Mouse (Mus musculus) hindbrain, embryonic 11.5 days (tissue): ENCODE measurements at regions not wholly inside any gene's neighbourhood (a gene's known extent, or its start where the extent isn't known, plus 50 kb on each side); places are given as distances from the start of the nearest gene placed in this dataset.

Experiments
- ATAC-seq: fragments of 200-750 bp; cut with Nextera tagmentation; 2 replicates; pipeline ENCODE4 v1.8.0; 2017; ENCODE audit warnings: mild to moderate bottlenecking, moderate TSS enrichment, moderate library complexity; ENCODE audit not compliant: low FRiP score
- DNase-seq: peaks from one replicate; pipeline ENCODE4 v3.0.0-alpha.2; 2015; ENCODE audit warnings: low spot score
- H3K27ac ChIP-seq: fragments of 300-500 bp; sonication (generic); 2 replicates; pipeline ENCODE4 v1.5.1; 2014; ENCODE audit warnings: mild to moderate bottlenecking, low read depth, low read length
- H3K27me3 ChIP-seq: fragments of 300-500 bp; sonication (generic); 2 replicates; pipeline ENCODE4 v1.6.1; 2014; ENCODE audit warnings: mild to moderate bottlenecking, low read length, moderate library complexity, mixed read lengths; ENCODE audit not compliant: control insufficient read depth, insufficient read depth
- H3K36me3 ChIP-seq: fragments of 300-500 bp; sonication (generic); 2 replicates; pipeline ENCODE4 v1.6.1; 2014; ENCODE audit warnings: mild to moderate bottlenecking, low read length, moderate library complexity, mixed read lengths; ENCODE audit not compliant: control insufficient read depth, insufficient read depth
- H3K4me1 ChIP-seq: fragments of 300-500 bp; sonication (generic); replicated peaks from 2 replicates; pipeline ENCODE4 v1.6.1; 2014; ENCODE audit warnings: low read length, mixed read lengths; ENCODE audit not compliant: control insufficient read depth, insufficient read depth
- H3K4me2 ChIP-seq: fragments of 300-500 bp; sonication (generic); replicated peaks from 2 replicates; pipeline ENCODE4 v1.6.1; 2014; ENCODE audit warnings: mild to moderate bottlenecking, low read depth, low read length
- H3K4me3 ChIP-seq: fragments of 300-500 bp; sonication (generic); 2 replicates; pipeline ENCODE4 v1.5.1; 2014; ENCODE audit warnings: low read depth, low read length
- H3K9ac ChIP-seq: fragments of 300-500 bp; sonication (generic); 2 replicates; pipeline ENCODE4 v1.6.1; 2014; ENCODE audit warnings: low read depth, low read length
- H3K9me3 ChIP-seq: fragments of 300-500 bp; sonication (generic); 2 replicates; pipeline ENCODE4 v1.6.1; 2016; ENCODE audit warnings: low read length; ENCODE audit not compliant: control insufficient read depth
- WGBS: fragments of 180-500 bp; shearing (Covaris S2); extraction: QIAGEN DNeasy Blood & Tissue Kit; methylation state at CpG from one replicate; pipeline ENCODE4 v1.1.7; 2014; 5-methylcytosine and 5-hydroxymethylcytosine counted together

GRCm38 (mm10) chr1:42471846-42472494 is 223.6 kb upstream of the Pou3f3 start:
- Histone ChIP-seq H3K9me3 (no peaks in the 10 kb centered on the region), H3K4me1 (no peaks in the 10 kb centered on the region), H3K27ac (peak overlapping the region; percentile 49), H3K9ac (no peak overlapping the region), H3K27me3 (no peaks in the 10 kb centered on the region), H3K4me2 (no peak overlapping the region), H3K4me3 (no peak overlapping the region), H3K36me3 (no peaks in the 10 kb centered on the region)
- no peak for DNase-seq
- peak; percentile 33; the same call in 1 of the 2 replicates for ATAC-seq
- 85% methylated on average over 10 of the region's 10 CpGs for WGBS

DNA sequence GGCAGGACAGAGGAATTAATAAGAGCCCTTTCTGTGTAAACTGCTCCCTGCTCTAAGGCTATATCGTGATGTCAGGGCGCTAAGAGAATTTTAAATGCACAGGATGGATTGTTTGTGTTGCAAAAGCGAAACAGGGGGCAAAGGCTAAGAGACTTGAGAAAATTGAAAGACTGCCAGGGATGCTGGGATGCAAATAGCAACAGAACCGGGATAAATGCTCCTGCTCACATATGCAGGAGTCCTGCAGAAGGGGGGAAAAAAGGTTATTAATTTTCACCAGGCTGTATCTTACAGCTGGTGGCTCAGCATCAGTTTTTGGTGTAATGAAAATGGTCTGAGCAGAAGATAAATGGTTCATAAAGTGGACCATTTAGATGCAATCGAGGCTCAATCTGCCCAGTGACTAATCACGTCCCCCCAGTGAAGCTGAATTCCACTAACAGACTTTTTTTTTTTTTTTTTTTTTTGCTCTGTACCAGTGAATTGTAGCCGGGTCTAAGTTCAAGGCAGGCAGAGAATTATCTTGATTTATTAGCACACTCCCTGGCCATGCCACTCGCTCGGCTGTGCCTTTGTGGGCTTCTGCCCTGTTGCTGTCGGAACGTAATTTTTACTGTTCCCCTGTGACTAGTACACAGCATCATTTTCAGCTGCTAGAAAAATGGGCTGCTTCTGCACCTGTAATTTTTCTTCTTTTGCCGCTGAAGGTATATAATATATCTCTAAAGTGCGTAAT is 222.9 kb upstream of the Pou3f3 start:
- peak; percentile 21 for DNase-seq
- Histone ChIP-seq H3K27ac (peak overlapping the region; percentile 49; the same call in 1 of the 2 replicates), H3K4me3 (no peak overlapping the region), H3K9me3 (no peaks in the 10 kb centered on the region), H3K36me3 (no peaks in the 10 kb centered on the region), H3K4me1 (no peaks in the 10 kb centered on the region), H3K4me2 (no peak overlapping the region; the same call in 1 of the 2 replicates), H3K27me3 (no peaks in the 10 kb centered on the region), H3K9ac (no peak overlapping the region)
- WGBS: 51% methylated on average over 13 of the region's 13 CpGs
- peak; percentile 83 for ATAC-seq

GRCm38 (mm10) chr1:42474197-42474596 is 221.4 kb upstream of the Pou3f3 start:
- 71% methylated on average over 8 of the region's 8 CpGs for WGBS
- Histone ChIP-seq H3K4me2 (no peak overlapping the region), H3K4me1 (no peaks in the 10 kb centered on the region), H3K9me3 (no peaks in the 10 kb centered on the region), H3K27ac (no peak overlapping the region), H3K4me3 (no peak overlapping the region), H3K27me3 (no peaks in the 10 kb centered on the region), H3K9ac (no peak overlapping the region), H3K36me3 (no peaks in the 10 kb centered on the region)
- no peak for DNase-seq
- no peak for ATAC-seq

- Histone ChIP-seq H3K4me3 (no peak overlapping the region), H3K36me3 (no peaks in the 10 kb centered on the region), H3K4me1 (no peaks in the 10 kb centered on the region), H3K9me3 (no peaks in the 10 kb centered on the region), H3K9ac (no peak overlapping the region), H3K4me2 (no peak overlapping the region), H3K27me3 (no peaks in the 10 kb centered on the region), H3K27ac (no peak overlapping the region)
- WGBS: 93% methylated on average over 1 of the region's 1 CpGs
- no peak for DNase-seq
- no peak for ATAC-seq
Observed at GRCm38 (mm10) chr1:42474831-42475230, 220.7 kb upstream of the Pou3f3 start.

GRCm38 (mm10) chr1:42475629-42476028 is 219.9 kb upstream of the Pou3f3 start:
- ATAC-seq: no peak
- Histone ChIP-seq H3K9ac (no peak overlapping the region), H3K4me2 (no peak overlapping the region), H3K27me3 (no peaks in the 10 kb centered on the region), H3K9me3 (no peaks in the 10 kb centered on the region), H3K4me1 (no peaks in the 10 kb centered on the region), H3K27ac (no peak overlapping the region), H3K36me3 (no peaks in the 10 kb centered on the region), H3K4me3 (no peak overlapping the region)
- DNase-seq: no peak
- 68% methylated on average over 2 of the region's 2 CpGs for WGBS

DNA sequence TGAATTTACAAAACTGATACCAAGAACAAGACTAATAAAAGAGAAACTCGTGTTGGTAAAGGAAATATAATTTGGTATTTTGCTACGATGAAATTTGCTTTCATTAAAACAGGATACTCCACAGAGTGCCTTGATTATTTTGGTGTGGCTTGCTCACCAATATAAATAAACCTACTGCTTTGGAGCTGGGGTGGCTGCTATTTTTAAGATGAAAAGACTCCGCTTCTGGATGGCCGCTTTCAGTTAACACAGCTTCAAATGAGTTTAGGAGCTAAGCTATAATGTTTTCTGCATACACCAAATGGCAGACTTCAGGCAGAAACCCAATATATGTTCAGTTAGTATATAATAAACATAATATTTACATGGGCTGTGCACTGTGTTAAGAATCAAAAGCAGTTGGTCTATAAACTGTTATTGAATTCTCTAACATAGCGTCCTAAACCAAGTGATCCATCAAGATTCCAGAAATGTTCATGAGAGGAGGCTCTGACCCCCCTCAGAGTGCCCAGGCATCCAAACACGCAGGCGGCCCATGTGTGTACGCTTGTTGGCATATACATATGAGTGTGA is 215.1 kb upstream of the Pou3f3 start:
- Histone ChIP-seq H3K4me2 (no peak overlapping the region), H3K36me3 (no peaks in the 10 kb centered on the region), H3K9ac (no peak overlapping the region), H3K27me3 (no peaks in the 10 kb centered on the region), H3K9me3 (no peaks in the 10 kb centered on the region), H3K27ac (no peak overlapping the region), H3K4me3 (no peak overlapping the region), H3K4me1 (no peaks in the 10 kb centered on the region)
- DNase-seq: no peak
- WGBS: 86% methylated on average over 8 of the region's 8 CpGs
- ATAC-seq: no peak

GRCm38 (mm10) chr1:42489563-42489962 is 206.0 kb upstream of the Pou3f3 start:
- peak; percentile 43 for ATAC-seq
- no peaks in the 10 kb centered on the region for H3K9me3 ChIP-seq
- H3K27ac ChIP-seq: peak overlapping the region; percentile 37; the same call in 1 of the 2 replicates
- no peak overlapping the region for H3K4me3 ChIP-seq
- peak; percentile 44 for DNase-seq
- H3K36me3 ChIP-seq: no peaks in the 10 kb centered on the region
- no peaks in the 10 kb centered on the region for H3K27me3 ChIP-seq
- H3K9ac ChIP-seq: no peak overlapping the region
- peaks cover 7% of the 10 kb centered on the region for H3K4me1 ChIP-seq
- 38% methylated on average over 5 of the region's 5 CpGs for WGBS
- H3K4me2 ChIP-seq: no peak overlapping the region

- Histone ChIP-seq H3K9me3 (no peaks in the 10 kb centered on the region), H3K4me2 (peak overlapping the region; percentile 57), H3K27me3 (no peaks in the 10 kb centered on the region), H3K4me1 (peaks cover 7% of the 10 kb centered on the region), H3K27ac (peak overlapping the region; percentile 97), H3K36me3 (no peaks in the 10 kb centered on the region), H3K4me3 (peak overlapping the region; percentile 28), H3K9ac (peak overlapping the region; percentile 79)
- peak; percentile 92 for ATAC-seq
- WGBS: 5% methylated on average over 11 of the region's 11 CpGs
- DNase-seq: peak; percentile 77
Observed at GRCm38 (mm10) chr1:42490856-42491643, 204.5 kb upstream of the Pou3f3 start.
